Mouse (Mus musculus): ENCODE data around the gene Gm21992. TPM values are rescaled to one million over a fixed set of nuclear protein-coding genes. Genes with fewer than 3 reads are reported as not detected.

Gm21992 gene
- total RNA-seq, 2 experiments from 2014 or later = 22.0 to 25.5 TPM

DNA sequence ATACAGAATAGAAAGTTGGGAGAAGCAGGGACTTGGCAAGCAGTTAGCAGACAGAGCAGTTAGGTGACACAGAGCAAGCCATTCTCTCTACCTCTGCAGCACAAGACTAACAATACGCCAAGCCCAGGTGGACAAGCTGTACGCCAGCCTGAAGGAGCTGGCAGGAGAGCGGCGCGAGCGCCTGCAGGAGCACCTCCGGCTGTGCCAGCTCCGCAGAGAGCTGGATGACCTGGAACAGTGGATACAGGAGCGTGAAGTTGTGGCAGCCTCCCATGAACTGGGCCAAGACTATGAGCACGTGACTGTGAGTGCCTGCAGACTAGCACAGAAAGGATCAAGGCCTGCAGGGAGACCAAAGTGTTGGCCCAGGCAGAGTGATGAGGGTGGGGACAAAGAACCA lies 65.7 kb downstream of the Gm21992 start:
- Histone ChIP-seq H3K4me3 (no peak overlapping the region), H3K27ac (no peak overlapping the region; the same call in 1 of the 2 replicates)
- DNase-seq (ENCODE audit: extremely low spot score in 1 of 2, low spot score in 2 of 2) = no peak
- TF ChIP-seq CTCF (IDR thresholded peaks at IDR 0.05) = no peak
- intact Hi-C loops (cut with DNase I) = loop anchor here (2.0 kb wide), 1 partner anchor 249 kb away; no protein-coding TSS in a partner anchor

DNA sequence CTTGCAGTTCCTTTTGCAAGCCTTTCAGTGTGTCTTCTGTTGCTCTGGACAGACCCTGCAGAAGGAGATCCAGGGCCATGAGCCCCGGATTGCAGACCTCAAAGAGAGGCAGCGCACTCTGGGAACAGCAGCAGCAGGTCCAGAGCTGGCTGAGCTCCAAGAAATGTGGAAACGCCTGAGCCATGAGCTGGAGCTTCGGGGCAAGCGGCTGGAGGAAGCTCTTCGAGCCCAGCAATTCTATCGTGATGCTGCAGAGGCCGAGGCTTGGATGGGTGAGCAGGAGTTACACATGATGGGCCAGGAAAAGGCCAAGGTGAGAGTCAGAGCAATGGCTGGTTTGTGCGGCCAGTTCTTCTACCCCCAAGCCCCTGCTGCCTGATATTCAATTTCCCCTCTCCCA lies 66.4 kb downstream of the Gm21992 start:
- intact Hi-C loops (cut with DNase I) = loop anchor here (2.0 kb wide), 1 partner anchor 248 kb away; no protein-coding TSS in a partner anchor
- TF ChIP-seq CTCF (IDR thresholded peaks at IDR 0.05) = no peak
- Histone ChIP-seq H3K4me3 (no peak overlapping the region), H3K27ac (peak overlapping the region; percentile 63; the same call in 1 of the 2 replicates)
- DNase-seq (ENCODE audit: extremely low spot score in 1 of 2, low spot score in 2 of 2) = peak in 1 of 2 experiments; percentile 18

DNA sequence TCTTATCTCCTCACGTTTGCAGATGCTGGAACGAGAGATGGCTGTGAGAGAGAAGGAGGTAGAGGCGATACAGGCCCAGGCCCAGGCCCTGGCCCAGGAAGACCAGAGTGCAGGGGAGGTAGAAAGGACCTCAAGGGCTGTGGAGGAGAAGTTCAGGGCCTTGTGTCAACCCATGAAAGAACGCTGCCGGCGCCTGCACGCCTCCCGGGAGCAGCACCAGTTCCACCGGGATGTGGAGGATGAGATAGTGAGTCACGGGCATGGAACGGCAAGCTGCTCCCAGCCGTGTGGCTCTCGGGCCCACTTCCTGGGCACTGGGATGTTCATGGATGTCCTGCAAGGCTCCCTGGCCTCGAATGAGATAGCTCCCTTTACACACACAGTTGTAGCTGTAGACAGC lies 67.4 kb downstream of the Gm21992 start:
- H3K4me3 ChIP-seq = no peak overlapping the region
- intact Hi-C loops (cut with DNase I) = loop anchor here (2.0 kb wide), 1 partner anchor 247 kb away; no protein-coding TSS in a partner anchor
- DNase-seq (ENCODE audit: extremely low spot score in 1 of 2, low spot score in 2 of 2) = no peak
- H3K27ac ChIP-seq = 0 out of 2 replicates have a peak overlapping the region, but pooled peaks have one; percentile 30
- TF ChIP-seq CTCF (IDR thresholded peaks at IDR 0.05) = no peak

GRCm38 (mm10) chr19:4743524-4743923 lies 67.9 kb downstream of the Gm21992 start:
- Histone ChIP-seq H3K4me3 (no peak overlapping the region), H3K27ac (0 out of 2 replicates have a peak overlapping the region, but pooled peaks have one; percentile 30)
- peak; percentile 62 for TF ChIP-seq CTCF (IDR thresholded peaks at IDR 0.05)
- intact Hi-C loops (cut with DNase I) = loop anchor here (1.0 to 2.0 kb wide), 2 partner anchors 99 to 115 kb away; no protein-coding TSS in a partner anchor
- no peak for DNase-seq (ENCODE audit: extremely low spot score in 1 of 2, low spot score in 2 of 2)

- TF ChIP-seq CTCF (IDR thresholded peaks at IDR 0.05) = no peak
- H3K4me3 ChIP-seq = no peak overlapping the region
- no peak for DNase-seq (ENCODE audit: extremely low spot score in 1 of 2, low spot score in 2 of 2)
- intact Hi-C loops (cut with DNase I) = loop anchor here (2.0 kb wide), 1 partner anchor 97 kb away; no protein-coding TSS in a partner anchor
- H3K27ac ChIP-seq = no peak overlapping the region
These were observed 69.2 kb downstream of the Gm21992 start for GRCm38 (mm10) chr19:4742229-4742628.

GRCm38 (mm10) chr19:4741482-4741881 lies 69.9 kb downstream of the Gm21992 start:
- H3K4me3 ChIP-seq = no peak overlapping the region
- intact Hi-C loops (cut with DNase I) = no loop called here
- no peak for TF ChIP-seq CTCF (IDR thresholded peaks at IDR 0.05)
- DNase-seq (ENCODE audit: extremely low spot score in 1 of 2, low spot score in 2 of 2) = no peak
- H3K27ac ChIP-seq = no peak overlapping the region

- Histone ChIP-seq H3K4me3 (no peak overlapping the region), H3K27ac (no peak overlapping the region)
- intact Hi-C loops (cut with DNase I) = no loop called here
- TF ChIP-seq CTCF (IDR thresholded peaks at IDR 0.05) = no peak
- DNase-seq (ENCODE audit: extremely low spot score in 1 of 2, low spot score in 2 of 2) = no peak
These were observed 71.7 kb downstream of the Gm21992 start for GRCm38 (mm10) chr19:4739762-4740161.

DNA sequence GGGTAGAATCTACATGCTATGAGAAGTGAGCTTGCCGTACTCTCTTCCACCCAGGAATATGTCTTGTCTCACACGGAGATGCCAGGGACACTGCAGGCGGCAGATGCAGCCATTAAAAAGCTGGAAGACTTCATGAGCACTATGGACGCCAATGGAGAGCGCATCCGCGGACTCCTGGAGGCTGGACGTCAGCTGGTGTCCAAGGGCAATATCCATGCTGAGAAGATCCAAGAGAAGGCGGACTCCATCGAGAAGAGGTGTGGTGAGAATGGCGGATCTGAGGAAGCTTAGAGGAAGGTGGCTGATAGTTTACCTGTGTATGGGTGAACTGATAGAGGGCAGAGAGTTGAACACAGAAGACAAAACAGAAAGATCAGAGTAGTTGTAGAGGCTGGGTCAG lies 72.4 kb downstream of the Gm21992 start:
- no peak overlapping the region for H3K4me3 ChIP-seq
- no peak for DNase-seq (ENCODE audit: extremely low spot score in 1 of 2, low spot score in 2 of 2)
- intact Hi-C loops (cut with DNase I) = no loop called here
- H3K27ac ChIP-seq = no peak overlapping the region
- no peak for TF ChIP-seq CTCF (IDR thresholded peaks at IDR 0.05)

DNA sequence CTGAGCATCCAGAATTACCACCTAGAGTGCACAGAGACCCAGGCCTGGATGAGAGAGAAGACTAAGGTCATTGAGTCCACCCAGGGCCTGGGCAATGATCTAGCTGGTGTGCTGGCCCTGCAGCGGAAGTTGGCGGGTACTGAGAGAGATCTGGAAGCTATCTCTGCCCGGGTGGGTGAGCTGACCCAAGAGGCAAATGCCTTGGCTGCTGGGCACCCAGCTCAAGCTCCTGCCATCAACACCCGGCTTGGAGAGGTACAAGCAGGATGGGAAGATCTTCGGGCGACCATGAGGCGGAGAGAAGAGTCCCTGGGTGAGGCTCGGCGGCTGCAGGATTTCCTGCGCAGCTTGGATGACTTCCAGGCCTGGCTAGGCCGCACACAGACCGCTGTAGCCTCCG lies 73.5 kb downstream of the Gm21992 start:
- H3K27ac ChIP-seq = no peak overlapping the region
- no peak overlapping the region for H3K4me3 ChIP-seq
- DNase-seq (ENCODE audit: extremely low spot score in 1 of 2, low spot score in 2 of 2) = no peak
- no peak for TF ChIP-seq CTCF (IDR thresholded peaks at IDR 0.05)
- intact Hi-C loops (cut with DNase I) = no loop called here

DNA sequence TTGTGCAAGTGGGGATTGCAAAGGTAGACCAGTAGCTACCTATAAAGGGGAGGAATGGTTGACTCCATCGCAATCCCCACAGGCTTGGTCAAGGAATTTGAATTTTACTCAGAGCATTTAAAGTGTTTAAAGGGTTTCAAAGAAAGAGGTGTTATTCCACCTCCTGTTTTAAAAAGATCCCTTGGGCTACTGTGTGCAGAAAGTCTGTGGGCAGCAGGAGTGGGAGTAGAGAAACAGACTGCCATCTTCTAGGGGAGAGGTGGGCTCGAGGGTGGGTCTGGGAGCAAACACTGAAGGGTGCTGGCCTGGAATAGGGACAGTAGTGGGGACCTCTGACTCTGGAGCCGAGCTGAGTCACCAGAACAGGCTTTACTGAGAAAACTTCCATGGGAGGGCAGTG lies 78.4 kb downstream of the Gm21992 start:
- no peak overlapping the region for H3K4me3 ChIP-seq
- intact Hi-C loops (cut with DNase I) = loop anchor here (2.0 to 5.0 kb wide), 2 partner anchors 18 to 86 kb away; no protein-coding TSS in a partner anchor
- TF ChIP-seq CTCF (IDR thresholded peaks at IDR 0.05) = no peak
- DNase-seq (ENCODE audit: extremely low spot score in 1 of 2, low spot score in 2 of 2) = no peak
- peak overlapping the region; percentile 61 for H3K27ac ChIP-seq

DNA sequence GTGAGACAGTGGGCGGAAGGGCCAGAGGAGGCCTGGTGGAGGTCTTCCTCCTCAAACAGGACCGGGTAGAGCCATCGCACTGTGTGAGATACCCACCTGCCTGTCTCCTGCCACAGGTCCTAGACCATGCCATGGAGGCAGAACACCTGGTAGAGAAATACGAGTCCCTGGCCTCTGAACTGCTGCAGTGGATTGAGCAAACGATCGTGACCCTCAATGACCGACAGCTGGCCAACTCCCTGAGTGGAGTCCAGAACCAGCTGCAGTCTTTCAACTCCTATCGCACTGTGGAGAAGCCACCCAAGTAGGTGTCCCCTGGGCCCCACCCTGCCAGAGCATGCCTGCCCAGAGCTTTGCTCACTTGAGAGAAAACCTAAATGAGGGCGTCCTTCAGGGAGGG lies 82.2 kb downstream of the Gm21992 start:
- intact Hi-C loops (cut with DNase I) = no loop called here
- no peak overlapping the region for H3K4me3 ChIP-seq
- DNase-seq (ENCODE audit: extremely low spot score in 1 of 2, low spot score in 2 of 2) = no peak
- H3K27ac ChIP-seq = no peak overlapping the region
- no peak for TF ChIP-seq CTCF (IDR thresholded peaks at IDR 0.05)

DNA sequence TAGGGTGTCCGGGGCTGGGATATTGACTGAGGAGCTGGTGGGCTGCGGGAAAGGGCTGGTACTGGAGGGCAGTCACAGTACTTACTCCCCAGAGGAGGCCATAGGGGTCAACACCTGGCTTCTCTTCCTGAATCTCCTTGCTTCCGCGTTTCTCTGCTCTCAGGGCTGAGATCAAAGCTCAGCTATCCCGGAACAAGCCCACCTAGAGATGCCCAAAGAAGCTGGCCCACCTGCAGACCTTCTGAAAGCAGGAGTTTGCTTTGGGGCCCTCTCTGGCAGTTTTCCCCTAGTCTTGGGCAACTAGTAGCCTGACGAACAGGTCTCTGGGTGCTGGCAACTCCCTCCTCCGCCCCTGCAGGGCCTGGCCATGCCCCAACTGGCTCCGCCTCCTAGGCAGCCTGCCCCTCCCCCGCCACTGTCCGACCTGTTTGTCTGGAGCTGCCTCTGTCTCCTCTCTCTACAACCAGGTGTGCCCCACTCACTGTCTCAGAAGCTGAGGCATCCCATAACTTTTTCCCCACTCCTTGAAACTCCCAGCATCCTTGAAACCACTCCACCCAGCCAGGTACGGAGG lies 90.7 kb downstream of the Gm21992 start:
- no peak for DNase-seq (ENCODE audit: extremely low spot score in 1 of 2, low spot score in 2 of 2)
- TF ChIP-seq CTCF (IDR thresholded peaks at IDR 0.05) = no peak
- Histone ChIP-seq H3K4me3 (no peak overlapping the region), H3K27ac (peak overlapping the region; percentile 11; the same call in 1 of the 2 replicates)
- intact Hi-C loops (cut with DNase I) = no loop called here

DNA sequence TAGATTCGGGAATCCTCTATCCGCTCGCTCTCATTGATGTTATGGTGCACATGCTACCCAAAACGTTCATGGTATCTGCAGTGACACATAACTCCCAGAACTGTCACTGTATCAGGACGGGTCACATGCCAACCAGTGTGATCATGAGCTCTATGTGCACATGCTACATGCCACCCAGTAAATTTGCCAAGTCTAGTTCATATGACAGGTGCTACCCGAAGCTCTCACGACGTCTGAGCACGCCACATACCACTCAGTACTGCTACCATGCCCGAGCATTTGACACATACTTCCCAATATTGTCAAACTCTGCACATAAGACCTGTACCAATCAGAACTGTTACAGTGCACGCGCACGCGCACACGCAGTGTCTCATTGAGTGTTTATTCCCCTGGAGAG lies 91.3 kb downstream of the Gm21992 start:
- intact Hi-C loops (cut with DNase I) = no loop called here
- Histone ChIP-seq H3K27ac (no peak overlapping the region), H3K4me3 (no peak overlapping the region)
- TF ChIP-seq CTCF (IDR thresholded peaks at IDR 0.05) = no peak
- no peak for DNase-seq (ENCODE audit: extremely low spot score in 1 of 2, low spot score in 2 of 2)

All from left cerebral cortex, adult 2 months (tissue).